Mouse (Mus musculus) natural killer cell, adult 2 months (primary cell): ENCODE results near the gene Gm43302.
A peak's percentile ranks its signal among the peaks of the same experiment; 100 is the strongest.
"Not testable (repeated sequence)": the region's sequence is repeated elsewhere in the genome, so short reads cannot be mapped to it uniquely, and the experiment has no call there.

ENCODE experiments used
- DNase-seq, 2 experiments: peaks; one replicate each; pipeline ENCODE4 v3.0.0; 2022; ENCODE audit warnings: low spot score in 2 of 2

Gene Gm43302

DNA sequence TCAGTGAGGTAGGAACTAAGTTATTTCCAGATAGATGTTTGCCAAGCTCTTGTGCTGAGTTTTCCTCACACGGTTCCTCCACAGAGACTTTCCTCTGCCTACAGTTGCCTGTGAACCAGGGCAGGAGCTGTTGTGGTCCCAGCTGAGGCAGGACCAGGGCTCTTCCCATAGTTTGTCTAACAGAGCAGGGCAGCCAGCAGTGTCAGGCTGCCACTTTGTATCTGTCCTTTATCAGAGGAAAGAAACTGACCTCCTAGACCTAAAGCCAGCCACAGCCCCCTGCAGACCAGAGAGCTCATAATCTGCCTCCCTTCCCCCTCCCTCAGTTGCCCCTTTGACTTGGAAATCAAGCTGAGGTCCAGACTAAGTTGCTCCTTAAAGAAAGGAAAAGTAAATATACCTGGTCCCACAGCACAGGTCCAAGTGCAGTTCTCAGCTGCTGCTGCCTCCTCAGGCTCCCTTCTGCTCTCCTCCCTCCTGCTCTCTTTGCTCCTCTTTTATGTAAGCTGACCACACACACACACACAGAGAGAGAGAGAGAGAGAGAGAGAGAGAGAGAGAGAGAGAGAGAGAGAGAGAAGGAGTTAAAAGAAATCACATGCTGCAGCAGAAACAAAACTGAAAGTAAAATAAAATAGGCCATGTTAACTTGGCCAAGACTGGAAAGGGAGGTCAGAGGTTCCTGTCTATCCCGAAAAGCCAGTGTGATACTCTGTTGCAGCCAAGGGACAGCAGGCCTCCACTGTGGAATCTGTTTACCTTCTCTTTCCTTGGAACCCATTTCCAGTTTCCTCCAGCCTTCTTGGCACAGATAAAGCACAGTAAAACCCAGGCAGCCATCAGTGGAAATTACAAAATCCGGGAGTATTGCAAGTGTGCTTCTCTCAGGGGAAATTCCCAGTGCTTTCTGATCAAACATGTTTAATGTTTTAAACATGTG, at the start of gene Gm43302, which contains the start of gene Gbp6:
Gene Gm43302, minus strand, starts transcription at position 470 of the 940 bp plus-strand sequence.
Gene Gbp6, minus strand, starts transcription at position 473 of the 940 bp plus-strand sequence.
- not testable (repeated sequence) for DNase-seq

DNA sequence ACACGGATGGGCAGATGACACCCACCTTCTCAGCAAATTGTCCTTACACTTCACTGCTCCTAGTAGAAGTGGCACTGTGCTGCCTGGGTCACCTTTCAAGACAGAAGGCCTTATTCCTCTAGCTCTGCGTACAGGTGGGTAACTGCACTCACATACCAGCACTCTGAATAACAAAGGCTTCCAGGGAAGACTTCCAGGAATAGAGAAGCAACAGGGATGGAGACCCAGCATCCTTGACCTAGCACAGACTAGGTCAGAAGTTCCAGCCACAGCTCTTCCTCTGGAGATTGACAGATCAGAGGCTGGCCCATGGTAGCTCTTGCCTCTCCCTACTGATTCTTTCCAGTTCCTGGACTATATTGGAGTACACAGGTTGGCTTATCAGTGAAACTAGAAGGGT, 47.8 kb upstream of the Gm43302 start:
- DNase-seq = no peak

DNA sequence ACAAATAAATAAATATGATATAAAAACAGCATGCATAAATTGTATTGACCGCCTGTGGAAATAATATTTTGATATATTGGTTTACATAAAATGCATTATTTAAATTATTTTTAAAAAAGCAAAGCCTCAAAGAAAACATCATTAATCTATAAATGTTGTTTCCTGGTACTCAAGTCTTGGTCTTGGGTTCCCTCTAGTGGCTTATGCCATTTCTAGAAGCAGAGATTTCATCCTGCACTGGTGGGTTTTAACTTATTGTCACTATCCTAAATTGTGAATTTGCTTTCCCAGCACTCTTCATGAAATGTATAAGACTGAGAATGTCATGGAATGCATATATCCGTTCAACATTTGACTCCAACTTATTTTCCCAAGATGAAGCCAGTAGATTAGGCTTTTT, 29.0 kb upstream of the Gm43302 start:
- no peak for DNase-seq

DNA sequence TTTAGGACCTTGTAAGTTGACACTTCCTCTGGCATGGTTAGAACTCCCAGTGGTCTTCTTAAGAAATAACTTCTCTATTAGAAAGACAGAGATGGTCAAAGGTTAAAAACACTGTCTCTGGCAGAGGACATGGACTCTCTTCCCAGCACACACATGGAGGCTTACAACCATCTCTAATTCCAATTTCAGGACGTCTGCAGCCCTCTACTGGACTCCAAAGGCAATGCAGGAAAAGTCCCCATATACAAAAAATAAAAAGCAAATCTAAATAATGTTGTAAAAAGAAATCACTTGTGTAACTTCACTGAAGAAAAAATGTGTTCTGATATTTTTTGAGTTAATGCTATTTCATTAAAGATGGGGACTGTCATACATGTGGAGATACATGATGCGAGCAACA, 17.4 kb upstream of the Gm43302 start:
- no peak for DNase-seq

DNA sequence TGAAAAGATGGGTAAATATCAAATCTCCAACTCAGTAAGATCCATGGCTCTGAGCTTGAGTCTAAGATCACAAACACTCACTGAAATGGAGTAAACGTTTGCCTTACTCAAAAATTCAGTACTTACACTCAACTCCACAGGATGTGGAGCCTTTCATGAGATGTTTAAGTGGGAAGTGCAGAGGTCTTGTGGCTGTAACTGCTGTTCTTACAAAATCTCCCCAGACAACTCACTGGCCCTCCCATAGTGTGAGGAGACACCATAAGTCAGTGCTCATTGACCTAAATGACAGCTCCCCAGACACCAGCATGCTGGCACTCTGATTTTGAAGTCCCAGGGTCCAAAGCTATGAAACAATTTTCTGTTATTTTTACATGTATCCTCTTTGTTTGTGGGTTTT, 15.7 kb upstream of the Gm43302 start:
- not testable (repeated sequence) for DNase-seq

DNA sequence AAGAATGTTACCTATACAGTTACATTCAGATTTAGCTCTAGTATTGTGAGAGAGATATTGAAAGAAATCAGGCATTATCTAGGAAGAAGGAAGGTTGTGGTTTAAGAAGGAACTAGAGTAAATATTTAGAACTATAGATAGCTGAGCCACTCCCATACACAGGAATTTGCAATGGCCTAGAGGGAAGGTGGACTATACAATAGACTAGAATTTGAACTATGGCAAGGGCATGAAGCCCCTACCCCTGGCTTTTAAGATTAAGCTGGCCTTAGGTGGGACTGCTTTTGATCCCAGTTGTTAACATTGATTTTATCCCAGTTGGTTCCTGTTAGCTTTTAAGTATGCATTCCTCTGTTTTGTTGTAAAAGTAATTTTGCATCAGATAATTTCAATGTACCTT, 13.5 kb upstream of the Gm43302 start:
- not testable (repeated sequence) for DNase-seq

DNA sequence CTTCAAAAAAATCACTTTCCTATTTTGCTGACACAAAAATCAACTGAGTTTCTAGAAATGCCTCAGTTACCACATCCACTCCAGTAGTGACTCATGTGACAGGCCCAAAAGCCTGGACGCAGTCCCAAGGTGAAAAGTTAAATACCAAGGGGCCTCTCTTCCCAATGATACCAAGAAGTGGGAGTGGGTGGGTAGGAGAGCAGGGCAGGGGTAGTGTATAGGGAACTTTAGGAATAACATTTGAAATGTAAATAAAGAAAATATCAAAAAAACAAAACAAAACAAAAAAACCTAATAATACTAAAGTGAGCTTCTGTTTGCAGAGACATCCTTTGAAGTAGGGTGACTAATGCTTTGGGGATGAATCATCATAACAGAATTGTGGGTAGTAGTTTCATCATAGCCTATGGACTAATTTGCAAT, 12.7 kb upstream of the Gm43302 start:
- DNase-seq = no peak

DNA sequence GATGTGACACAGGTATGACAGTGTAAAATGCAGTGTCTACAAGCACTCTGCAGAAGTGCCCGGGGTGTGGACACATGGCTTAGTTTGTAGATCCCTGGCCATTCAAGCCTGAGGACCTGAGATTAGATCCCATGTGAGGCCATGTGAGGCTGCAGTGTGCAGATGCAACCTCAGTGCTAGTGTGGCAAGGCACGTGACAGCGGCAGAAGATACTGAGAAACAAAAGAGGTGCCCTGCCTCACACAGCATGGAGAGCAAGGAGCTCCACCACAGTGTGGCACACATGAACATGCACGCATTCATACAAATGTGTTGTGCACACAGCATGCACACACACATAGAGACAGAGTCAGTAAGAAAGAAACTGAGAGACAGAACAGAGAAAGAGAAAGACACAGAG, 12.2 kb upstream of the Gm43302 start:
- DNase-seq = not testable (repeated sequence)

DNA sequence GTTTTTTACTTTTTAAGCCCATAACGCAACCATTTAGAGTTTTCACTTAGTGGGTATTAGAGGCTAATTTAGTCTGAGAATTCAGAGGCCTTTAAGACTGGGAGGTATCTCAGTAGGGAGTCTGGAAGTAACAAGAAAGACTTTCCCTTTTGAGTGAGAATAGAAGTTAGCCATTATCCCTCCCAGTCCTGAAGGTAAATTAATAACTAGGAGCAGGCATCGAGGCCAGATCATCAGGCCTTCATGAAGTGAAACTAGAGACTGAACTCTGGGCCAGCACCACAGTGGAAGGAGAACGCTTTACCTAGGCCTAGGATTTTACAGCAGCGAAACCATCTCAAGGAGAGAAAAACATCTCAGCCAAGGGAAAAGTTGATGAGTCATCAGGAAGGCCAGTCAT, 8.5 kb upstream of the Gm43302 start:
- DNase-seq = no peak

DNA sequence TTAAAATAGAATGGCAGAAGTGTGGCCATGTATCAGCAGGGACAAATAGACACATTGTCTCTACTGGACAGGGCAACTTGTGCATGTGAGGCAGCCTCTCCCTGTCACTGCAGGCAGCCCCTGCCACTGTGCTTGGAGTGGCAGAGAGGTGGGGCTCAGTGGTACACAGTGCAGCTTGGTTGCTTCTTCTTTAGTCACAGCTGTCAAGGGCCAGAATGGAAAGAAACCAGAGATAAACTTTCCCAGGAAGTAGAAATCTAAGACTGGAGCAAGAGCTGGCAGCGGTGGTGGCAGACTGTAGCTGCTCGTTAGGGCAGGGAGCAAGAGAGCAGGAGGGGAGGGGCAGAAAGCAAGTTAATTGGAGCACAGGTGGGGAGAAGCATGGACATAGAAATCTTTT, 8.0 kb upstream of the Gm43302 start:
- DNase-seq = no peak

DNA sequence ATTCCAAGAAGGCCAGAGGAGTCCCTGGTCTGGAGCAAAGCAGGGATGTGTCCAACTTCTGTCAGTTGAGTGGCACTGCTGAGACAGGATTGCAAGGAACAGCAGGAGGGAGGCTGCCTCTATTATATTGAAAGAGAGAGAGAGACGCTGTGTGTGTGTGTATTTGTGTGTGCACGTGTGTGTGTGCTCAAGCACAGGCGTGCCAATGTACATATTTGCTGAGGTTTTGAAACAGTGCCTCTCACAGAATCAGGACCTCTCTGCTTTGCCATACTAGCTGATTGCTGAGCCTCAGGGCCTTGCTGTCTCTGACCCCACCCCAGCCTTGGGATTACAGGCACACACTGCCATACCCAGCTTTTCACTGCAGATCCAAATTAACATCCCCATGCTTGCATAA, 2.3 kb upstream of the Gm43302 start:
- DNase-seq = no peak

DNA sequence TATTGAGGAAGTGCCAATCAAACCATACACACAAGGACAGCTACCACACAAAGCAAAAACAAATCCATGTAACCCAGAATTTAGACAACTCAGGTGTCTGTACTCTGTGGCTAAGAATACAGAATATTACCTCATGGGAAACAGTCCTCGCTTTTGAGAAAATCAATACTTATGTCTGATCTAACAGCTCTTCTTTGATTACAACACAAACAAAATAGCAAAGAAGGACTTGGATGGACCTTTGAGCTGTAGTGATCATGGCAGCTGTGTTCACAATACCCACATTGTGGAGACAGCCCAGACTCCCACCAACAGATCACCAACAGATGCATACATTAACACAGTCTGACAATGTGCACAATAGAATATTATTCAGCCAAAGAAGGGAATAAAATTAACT, 1.0 kb downstream of the Gm43302 start:
- DNase-seq = no peak

DNA sequence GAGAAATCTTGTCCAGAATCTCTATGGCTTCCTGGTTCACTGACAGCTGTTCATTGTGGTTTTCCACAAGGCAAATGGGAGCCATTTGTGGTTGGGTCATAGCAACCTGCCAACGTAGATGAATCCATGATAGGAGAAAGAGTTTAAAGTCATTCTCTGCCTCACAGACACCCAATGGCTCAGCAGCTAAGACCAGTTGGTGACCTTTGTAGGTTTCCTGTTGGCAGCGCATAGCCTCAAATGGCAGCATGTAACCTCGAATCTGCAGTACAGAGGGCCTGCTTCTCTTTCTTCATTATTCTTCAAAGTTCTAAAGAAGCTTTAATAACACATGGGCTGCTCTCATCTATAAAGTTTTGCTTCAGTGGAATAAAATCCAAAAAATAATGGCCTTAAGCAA, 2.6 kb downstream of the Gm43302 start:
- not testable (repeated sequence) for DNase-seq

DNA sequence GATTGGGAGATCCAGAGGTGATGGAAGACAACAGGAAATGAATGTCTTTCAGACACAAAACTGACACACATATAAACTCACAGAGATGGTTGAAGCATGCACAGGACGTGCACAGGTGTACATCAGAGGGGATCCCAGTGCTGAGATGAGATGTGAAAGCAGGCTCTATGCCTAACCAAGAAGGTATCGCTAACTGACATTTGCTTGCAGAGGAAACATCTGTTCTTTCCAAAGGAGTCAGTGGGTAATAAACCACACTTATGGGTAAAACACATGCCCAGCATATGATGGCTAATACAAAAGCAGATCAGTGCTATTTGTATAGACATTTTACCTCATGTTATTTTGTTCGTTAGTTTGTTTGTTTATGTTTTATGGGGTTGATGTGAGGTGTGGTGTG, 32.8 kb downstream of the Gm43302 start:
- not testable (repeated sequence) for DNase-seq

DNA sequence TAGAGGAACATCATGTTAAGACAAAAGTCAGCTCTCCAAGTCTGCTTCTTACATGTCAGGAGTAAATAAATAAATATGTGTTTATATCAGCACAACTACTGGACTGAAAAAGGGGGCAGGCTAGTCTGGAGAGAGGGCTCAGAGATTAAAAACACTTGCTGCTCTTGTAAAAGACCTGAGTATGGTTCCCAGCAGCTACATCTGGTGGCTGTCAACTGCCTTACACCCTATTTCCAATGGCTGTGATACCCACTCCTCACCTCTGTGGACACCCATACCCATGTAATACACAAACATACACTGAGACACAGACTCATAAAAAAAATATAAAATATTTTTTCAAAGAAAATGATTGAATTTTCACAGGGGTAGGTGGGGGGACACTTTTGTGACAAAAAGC, 41.0 kb downstream of the Gm43302 start:
- DNase-seq = no peak

DNA sequence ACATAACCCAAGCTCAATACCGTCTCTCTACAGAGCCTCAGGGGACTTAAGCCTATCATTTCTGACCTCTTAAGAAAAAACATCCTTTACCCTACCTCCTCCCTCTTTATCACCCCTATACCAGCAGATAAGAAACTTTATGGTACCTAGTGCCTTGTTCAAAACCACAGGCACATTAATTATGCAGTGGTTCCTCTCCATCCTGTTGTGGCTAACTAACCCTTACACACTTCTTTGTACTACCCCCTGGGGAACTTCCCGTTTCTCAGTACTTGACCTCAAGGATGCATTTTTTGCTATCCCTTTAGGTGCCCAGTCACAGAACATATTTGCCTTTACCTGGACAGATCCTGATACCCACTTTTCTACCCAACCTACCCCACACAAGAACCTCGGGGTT, 48.8 kb downstream of the Gm43302 start:
- peak; percentile 3 to 51 for DNase-seq

DNA sequence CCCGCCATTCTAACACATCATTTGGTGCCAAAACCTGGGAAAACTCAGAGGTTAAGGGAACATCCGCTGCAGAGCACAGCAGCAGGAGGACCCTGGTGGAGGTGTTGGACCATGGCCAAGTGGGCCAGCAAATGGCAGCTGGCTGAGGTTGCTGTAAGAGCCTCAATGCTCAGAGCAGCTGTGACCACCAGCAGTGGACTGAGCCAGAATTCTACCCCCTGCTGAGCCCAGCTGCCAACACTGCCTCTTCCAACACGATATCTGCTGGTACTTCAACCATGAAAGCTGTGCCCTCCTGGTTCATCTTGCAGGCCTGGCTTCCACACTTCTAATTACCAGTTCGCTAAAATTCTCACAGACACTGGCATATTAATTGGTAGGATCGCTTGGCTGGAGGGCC, 52.5 kb downstream of the Gm43302 start:
- not testable (repeated sequence) for DNase-seq

DNA sequence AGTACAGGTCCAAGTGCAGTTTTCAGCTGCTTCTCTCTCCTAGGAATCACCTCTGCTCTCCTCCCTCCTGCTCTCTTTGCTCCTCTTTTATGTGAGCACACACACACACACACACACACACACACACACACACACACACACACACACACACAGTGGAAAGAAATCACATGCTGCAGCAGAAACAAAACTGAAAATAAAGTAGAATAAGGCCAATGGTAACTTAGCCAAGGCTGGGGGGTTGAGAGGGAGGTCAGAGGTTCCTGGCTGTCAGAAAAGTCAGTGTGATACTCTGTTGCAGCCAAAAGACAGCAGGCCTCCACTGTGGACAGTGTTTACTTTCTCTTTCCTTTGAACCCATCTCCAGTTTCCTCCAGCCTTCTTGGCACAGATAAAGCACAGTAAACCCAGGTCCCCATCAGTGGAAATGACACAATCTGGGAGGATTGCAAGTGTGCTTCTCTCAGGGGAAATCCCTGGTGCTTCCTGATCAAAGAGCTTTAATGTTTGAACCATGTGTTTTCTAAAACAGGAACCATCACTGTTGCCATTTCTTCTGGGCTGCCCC, 53.9 kb downstream of the Gm43302 start, which contains the start of gene Gbp10:
Gene Gbp10, minus strand, starts transcription at position 51 of the 565 bp plus-strand sequence.
- peak; percentile 17 to 37 for DNase-seq

DNA sequence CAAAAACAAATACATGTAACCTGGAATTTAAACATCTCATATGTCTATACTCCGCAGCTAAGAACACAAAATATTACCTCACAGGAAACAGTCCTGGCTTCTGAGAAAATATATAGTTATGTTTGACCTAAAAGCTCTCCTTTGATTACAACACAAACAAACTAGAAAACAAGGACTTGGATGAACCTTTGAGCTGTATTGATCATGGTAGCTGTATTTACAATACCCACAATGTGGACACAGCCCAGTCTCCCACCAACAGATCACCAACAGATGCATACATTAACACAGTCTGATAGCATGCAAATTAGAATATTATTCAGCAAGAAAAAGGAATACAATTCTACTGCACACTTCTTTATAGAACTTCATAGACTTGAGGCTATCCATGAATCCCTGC, 55.1 kb downstream of the Gm43302 start:
- DNase-seq = not testable (repeated sequence)

DNA sequence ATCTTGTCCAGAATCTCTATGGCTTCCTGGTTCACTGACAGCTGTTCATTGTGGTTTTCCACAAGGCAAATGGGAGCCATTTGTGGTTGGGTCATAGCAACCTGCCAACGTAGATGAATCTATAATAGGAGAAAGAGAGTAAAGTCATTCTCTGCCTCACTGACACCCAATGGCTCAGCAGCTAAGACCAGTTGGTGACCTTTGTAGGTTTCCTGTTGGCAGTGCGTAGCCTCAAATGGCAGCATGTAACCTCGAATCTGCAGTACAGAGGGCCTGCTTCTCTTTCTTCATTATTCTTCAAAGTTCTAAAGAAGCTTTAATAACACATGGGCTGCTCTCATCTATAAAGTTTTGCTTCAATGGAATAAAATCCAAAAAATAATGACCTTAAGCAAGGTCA, 57.5 kb downstream of the Gm43302 start:
- DNase-seq = not testable (repeated sequence)

DNA sequence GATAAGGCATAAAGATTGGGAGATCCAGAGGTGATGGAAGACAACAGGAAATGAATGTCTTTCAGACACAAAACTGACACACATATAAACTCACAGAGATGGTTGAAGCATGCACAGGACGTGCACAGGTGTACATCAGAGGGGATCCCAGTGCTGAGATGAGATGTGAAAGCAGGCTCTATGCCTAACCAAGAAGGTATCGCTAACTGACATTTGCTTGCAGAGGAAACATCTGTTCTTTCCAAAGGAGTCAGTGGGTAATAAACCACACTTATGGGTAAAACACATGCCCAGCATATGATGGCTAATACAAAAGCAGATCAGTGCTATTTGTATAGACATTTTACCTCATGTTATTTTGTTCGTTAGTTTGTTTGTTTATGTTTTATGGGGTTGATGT, 84.5 kb downstream of the Gm43302 start:
- not testable (repeated sequence) for DNase-seq

DNA sequence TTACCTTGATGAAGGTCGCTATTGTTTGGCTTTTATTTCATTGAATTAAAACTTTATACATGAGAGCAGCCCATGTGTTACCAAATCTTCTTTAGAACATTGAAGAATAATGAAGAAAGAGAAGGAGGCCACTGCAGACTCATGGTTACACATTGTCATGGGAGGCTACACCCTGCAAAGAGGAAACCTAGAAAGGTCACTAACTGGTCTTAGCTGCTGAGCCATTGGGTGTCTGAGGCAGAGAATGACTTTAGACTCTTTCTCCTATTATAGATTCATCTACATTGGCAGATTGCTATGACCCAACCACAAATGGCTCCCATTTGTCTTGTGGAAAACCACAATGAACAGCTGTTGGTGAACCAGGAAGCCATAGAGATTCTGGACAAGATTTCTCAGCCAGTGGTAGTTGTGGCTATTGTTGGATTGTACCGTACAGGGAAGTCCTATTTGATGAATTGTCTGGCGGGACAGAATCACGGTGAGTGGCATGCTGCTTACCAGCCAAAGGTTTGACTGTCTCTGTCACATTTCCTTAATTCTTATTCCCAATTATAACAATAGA, 92.6 kb downstream of the Gm43302 start:
- DNase-seq = not testable (repeated sequence)

DNA sequence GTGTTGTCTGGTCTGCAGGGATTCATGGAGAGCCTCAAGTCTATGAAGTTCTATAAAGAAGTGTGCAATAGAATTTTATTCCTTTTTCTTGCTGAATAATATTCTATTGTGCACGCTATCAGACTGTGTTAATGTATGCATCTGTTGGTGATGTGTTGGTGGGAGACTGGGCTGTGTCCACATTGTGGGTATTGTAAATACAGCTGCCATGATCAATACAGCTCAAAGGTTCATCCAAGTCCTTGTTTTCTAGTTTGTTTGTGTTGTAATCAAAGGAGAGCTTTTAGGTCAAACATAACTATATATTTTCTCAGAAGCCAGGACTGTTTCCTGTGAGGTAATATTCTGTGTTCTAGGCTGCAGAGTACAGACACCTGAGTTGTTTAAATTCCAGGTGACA, 94.3 kb downstream of the Gm43302 start:
- not testable (repeated sequence) for DNase-seq
